Mouse (Mus musculus) midbrain, embryonic 15.5 days (tissue): ENCODE measurements around the gene Evc2. TPM values are rescaled to one million over a fixed set of nuclear protein-coding genes. Genes with fewer than 3 reads are reported as not detected.

Experiments used
- ATAC-seq: fragments of 200-750 bp; cut with Nextera tagmentation; replicated peaks from 2 replicates; pipeline ENCODE4 v1.8.0; 2017; ENCODE audit warnings: moderate TSS enrichment
- H3K27ac ChIP-seq: fragments of 300-500 bp; sonication (generic); 2 replicates; pipeline ENCODE4 v1.5.1; 2015; ENCODE audit warnings: mild to moderate bottlenecking, inconsistent platforms
- H3K27me3 ChIP-seq: fragments of 300-500 bp; sonication (generic); replicated peaks from 2 replicates; pipeline ENCODE4 v1.6.1; 2015; ENCODE audit warnings: inconsistent platforms
- H3K36me3 ChIP-seq: fragments of 300-500 bp; sonication (generic); replicated peaks from 2 replicates; pipeline ENCODE4 v1.6.1; 2015; ENCODE audit warnings: inconsistent platforms
- H3K4me1 ChIP-seq: fragments of 300-500 bp; sonication (generic); 2 replicates; pipeline ENCODE4 v1.6.1; 2015; ENCODE audit warnings: inconsistent platforms
- H3K4me2 ChIP-seq: fragments of 300-500 bp; sonication (generic); 2 replicates; pipeline ENCODE4 v1.6.1; 2015; ENCODE audit warnings: inconsistent platforms, mild to moderate bottlenecking, moderate library complexity
- H3K4me3 ChIP-seq: fragments of 300-500 bp; sonication (generic); 2 replicates; pipeline ENCODE4 v1.5.1; 2015; ENCODE audit warnings: mild to moderate bottlenecking, inconsistent platforms
- H3K9ac ChIP-seq: fragments of 300-500 bp; sonication (generic); 2 replicates; pipeline ENCODE4 v1.6.1; 2015; ENCODE audit warnings: mild to moderate bottlenecking, inconsistent platforms
- H3K9me3 ChIP-seq: fragments of 300-500 bp; sonication (generic); 2 replicates; pipeline ENCODE4 v1.6.1; 2016; ENCODE audit warnings: inconsistent platforms
- WGBS: fragments of 180-500 bp; shearing (Covaris S2); methylation state at CpG from one replicate; pipeline ENCODE4 v1.1.7; 2015; ENCODE audit warnings: mixed read lengths; 5-methylcytosine and 5-hydroxymethylcytosine counted together
- polyA plus RNA-seq: library from polyadenylated mRNA; unstranded; fragments of >200 nt; fragmentation: Nextera tagmentation; extraction: Ambion mirVana; gene quantifications from 2 replicates; pipeline ENCODE4 v1.2.1, GENCODE M21; 2015

Gene Evc2
- polyA plus RNA-seq, 1 experiment from 2014 or later = 5.5 TPM

- Histone ChIP-seq H3K9me3 (no peaks in the 10 kb centered on the region), H3K27ac (no peak overlapping the region), H3K4me3 (no peak overlapping the region), H3K4me2 (no peak overlapping the region), H3K27me3 (no peaks in the 10 kb centered on the region), H3K9ac (no peak overlapping the region), H3K4me1 (no peaks in the 10 kb centered on the region), H3K36me3 (no peaks in the 10 kb centered on the region)
- ATAC-seq = no peak
- whole genome bisulfite sequencing = 71% methylated on average over 7 of the region's 7 CpGs
Measured at GRCm38 (mm10) chr5:37377376-37377775, 39.1 kb downstream of the Evc2 start.

DNA sequence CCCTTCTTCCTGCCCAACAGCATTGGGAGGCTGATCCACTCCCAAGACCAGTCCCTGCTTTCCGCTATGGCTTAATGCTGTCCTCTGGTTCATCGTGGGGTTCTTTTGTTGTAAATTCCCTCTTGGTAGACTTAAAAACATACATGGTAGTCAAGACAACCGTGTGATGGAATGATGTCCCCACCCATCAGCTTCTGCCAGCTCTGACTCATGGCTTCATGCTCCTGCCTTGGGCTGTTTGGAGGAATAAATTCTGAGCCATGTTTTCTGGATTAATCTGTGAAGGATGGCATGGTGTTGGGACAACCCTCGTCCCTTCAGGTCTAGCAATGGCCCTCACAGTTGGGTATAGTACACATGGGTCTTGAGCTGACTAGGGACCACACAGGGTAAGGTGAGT lies 42.3 kb downstream of the Evc2 start:
- no peak overlapping the region for H3K9ac ChIP-seq
- H3K9me3 ChIP-seq = no peaks in the 10 kb centered on the region
- no peaks in the 10 kb centered on the region for H3K36me3 ChIP-seq
- H3K27me3 ChIP-seq = no peaks in the 10 kb centered on the region
- H3K27ac ChIP-seq = no peak overlapping the region; the same call in 1 of the 2 replicates
- no peak for ATAC-seq
- no peaks in the 10 kb centered on the region for H3K4me1 ChIP-seq
- 75% methylated on average over 4 of the region's 4 CpGs for WGBS
- no peak overlapping the region for H3K4me3 ChIP-seq
- no peak overlapping the region for H3K4me2 ChIP-seq

GRCm38 (mm10) chr5:37383570-37383969 lies 45.3 kb downstream of the Evc2 start:
- Histone ChIP-seq H3K36me3 (no peaks in the 10 kb centered on the region), H3K4me2 (no peak overlapping the region), H3K9me3 (no peaks in the 10 kb centered on the region), H3K27me3 (no peaks in the 10 kb centered on the region), H3K27ac (no peak overlapping the region), H3K4me3 (no peak overlapping the region), H3K4me1 (no peaks in the 10 kb centered on the region), H3K9ac (no peak overlapping the region)
- WGBS = 85% methylated on average over 3 of the region's 3 CpGs
- no peak for ATAC-seq

DNA sequence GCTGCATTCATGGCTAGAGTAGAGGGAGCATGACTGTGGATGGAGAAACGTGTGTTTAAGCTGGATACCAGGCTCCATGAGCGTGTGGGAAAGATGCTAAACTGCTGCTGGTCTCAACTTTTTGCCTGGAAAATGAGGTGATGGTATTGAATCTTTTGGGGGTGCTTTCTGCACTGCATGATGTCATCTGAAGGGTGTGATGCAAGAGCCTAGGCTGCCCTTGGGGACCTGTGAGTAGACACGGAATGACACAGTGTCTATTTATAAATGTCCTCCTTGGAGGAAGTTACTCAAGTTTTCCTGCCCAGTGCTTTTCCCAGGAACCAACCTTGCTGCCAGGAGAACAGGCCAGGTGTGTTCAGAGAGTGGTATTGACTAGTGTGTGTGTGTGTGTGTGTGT lies 50.3 kb downstream of the Evc2 start:
- Histone ChIP-seq H3K4me2 (no peak overlapping the region), H3K27ac (no peak overlapping the region), H3K36me3 (no peaks in the 10 kb centered on the region), H3K27me3 (no peaks in the 10 kb centered on the region), H3K4me1 (no peaks in the 10 kb centered on the region), H3K4me3 (no peak overlapping the region), H3K9ac (no peak overlapping the region), H3K9me3 (no peaks in the 10 kb centered on the region)
- WGBS = 91% methylated on average over 3 of the region's 3 CpGs
- ATAC-seq = no peak

GRCm38 (mm10) chr5:37389808-37390495 lies 51.7 kb downstream of the Evc2 start:
- no peak for ATAC-seq
- Histone ChIP-seq H3K4me3 (no peak overlapping the region), H3K4me1 (0 out of 2 replicates have a peak, but pooled peaks cover 1% of the 10 kb centered on the region), H3K4me2 (no peak overlapping the region), H3K27ac (no peak overlapping the region), H3K9ac (no peak overlapping the region), H3K9me3 (no peaks in the 10 kb centered on the region), H3K36me3 (no peaks in the 10 kb centered on the region), H3K27me3 (no peaks in the 10 kb centered on the region)
- 76% methylated on average over 13 of the region's 13 CpGs for WGBS

DNA sequence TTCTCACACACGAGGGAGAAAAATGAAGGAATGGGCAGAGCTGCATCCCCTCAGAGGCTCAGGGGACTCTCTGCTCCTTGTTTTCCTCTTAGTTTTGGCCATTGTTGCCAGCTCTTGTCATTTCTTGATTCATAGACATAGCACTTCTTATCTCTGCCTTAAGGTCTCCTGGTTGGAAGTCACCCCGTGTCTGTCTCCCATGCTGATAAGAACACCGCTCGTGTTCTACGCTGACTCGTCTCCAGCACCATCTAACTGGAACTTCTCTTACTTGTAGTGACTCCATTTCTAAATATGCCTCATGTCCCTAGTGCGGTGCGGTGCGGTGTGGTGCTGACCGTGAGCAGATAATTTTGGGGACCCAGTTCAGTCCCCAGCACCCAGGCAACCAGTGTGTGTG lies 52.6 kb downstream of the Evc2 start:
- H3K4me1 ChIP-seq = peaks cover 10% of the 10 kb centered on the region; the same call in 1 of the 2 replicates
- no peak overlapping the region for H3K4me2 ChIP-seq
- no peaks in the 10 kb centered on the region for H3K9me3 ChIP-seq
- no peak overlapping the region for H3K9ac ChIP-seq
- no peak overlapping the region for H3K27ac ChIP-seq
- no peak overlapping the region for H3K4me3 ChIP-seq
- no peak for ATAC-seq
- H3K36me3 ChIP-seq = no peaks in the 10 kb centered on the region
- WGBS = 94% methylated on average over 10 of the region's 10 CpGs
- no peaks in the 10 kb centered on the region for H3K27me3 ChIP-seq

DNA sequence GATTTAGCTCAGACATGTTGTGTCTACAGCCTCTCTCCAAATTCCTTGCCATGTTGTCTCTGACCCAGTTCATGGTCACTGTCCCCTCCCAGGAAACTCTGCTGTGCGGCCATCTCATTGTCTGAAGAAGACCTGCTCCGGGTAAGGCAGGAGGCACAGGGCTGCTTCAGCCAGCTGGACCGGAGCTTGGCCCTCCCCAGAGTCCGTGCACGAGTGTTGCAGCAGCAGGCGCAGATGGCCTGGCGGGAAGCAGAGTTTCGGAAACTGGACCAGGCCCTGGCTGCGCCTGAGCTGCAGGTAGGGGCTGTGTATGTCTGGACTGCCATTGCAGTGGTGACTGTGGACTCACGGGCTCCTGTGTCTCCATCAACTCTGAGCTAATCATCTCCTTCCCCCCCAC lies 53.6 kb downstream of the Evc2 start:
- 88% methylated on average over 10 of the region's 10 CpGs for WGBS
- Histone ChIP-seq H3K4me1 (peaks cover 10% of the 10 kb centered on the region; the same call in 1 of the 2 replicates), H3K36me3 (no peaks in the 10 kb centered on the region)

DNA sequence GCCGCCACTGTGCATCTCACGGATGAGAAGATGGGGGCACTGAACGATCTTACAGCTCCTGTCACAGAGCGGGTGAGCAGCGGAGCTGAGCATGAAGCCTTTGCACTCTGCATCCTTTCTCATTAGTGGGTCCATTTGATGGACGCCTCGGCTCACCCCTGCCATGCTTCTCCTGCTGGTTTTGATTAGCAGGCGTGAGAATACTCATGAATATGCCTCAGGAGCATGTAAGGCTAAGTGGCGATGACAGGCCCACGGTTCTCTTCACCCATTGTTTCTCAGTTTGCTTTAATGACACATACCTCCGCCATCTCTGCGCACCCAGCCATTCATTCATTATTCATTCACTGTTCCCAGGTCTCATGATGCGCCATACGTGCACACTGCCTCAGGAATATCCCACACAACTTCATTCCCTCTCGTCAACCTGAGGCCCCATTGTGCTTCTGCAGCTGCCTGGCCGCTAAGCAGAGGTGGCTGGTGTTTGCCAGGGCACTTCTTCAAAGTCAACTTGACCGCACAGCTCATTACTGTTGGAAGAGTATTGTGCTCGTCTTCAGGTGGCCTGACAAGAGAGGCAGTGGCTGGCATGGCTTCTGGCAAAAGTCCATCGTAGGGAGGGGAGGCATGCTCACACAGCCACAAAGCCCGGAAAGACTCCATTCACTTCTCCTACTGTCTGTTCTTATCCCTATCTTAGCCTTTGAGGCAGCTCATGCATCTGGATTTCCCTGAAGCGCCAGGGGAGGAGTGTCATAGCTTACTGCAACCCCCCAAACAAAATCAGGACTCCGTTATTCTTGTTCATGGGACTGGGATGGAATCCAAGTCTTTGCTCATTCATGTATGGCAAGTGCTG lies 57.1 kb downstream of the Evc2 start:
- Histone ChIP-seq H3K9ac (no peak overlapping the region), H3K4me3 (no peak overlapping the region), H3K27ac (peak overlapping the region; percentile 45; the same call in 1 of the 2 replicates), H3K36me3 (no peaks in the 10 kb centered on the region), H3K27me3 (no peaks in the 10 kb centered on the region), H3K4me2 (no peak overlapping the region), H3K4me1 (peaks cover 10% of the 10 kb centered on the region; the same call in 1 of the 2 replicates), H3K9me3 (no peaks in the 10 kb centered on the region)
- 36% methylated on average over 22 of the region's 22 CpGs for WGBS
- peak; percentile 88 for ATAC-seq

More for the DNA sequence above, 53.6 kb downstream of the Evc2 start:
- Histone ChIP-seq H3K4me3 (no peak overlapping the region), H3K27ac (no peak overlapping the region), H3K9ac (no peak overlapping the region), H3K27me3 (no peaks in the 10 kb centered on the region), H3K4me2 (no peak overlapping the region), H3K9me3 (no peaks in the 10 kb centered on the region)
- no peak for ATAC-seq

DNA sequence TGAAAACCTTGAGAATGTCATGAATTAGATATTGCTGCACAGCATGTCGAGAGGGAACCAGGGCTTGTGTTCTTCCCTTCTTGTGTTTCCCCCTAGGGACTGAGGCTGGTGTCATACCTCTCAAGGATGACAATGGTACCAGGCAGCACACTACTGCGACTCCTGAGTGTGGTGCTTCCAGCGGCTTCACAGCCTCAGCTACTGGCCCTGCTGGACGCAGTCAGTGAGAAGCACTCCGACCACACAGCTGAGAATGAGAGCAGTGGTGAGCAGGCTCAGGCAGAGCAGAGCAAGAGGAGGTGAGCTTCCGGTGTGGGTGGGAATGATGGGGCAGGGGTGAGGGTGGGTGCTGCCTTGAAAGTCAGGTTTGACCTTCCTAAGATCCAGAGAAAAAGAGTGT lies 80.7 kb downstream of the Evc2 start:
- ATAC-seq = peak; percentile 45
- 76% methylated on average over 6 of the region's 6 CpGs for WGBS
- H3K27me3 ChIP-seq = no peaks in the 10 kb centered on the region
- H3K27ac ChIP-seq = 0 out of 2 replicates have a peak overlapping the region, but pooled peaks have one; percentile 22
- no peaks in the 10 kb centered on the region for H3K36me3 ChIP-seq
- H3K9me3 ChIP-seq = no peaks in the 10 kb centered on the region
- H3K4me3 ChIP-seq = no peak overlapping the region
- no peak overlapping the region for H3K9ac ChIP-seq
- H3K4me1 ChIP-seq = 0 out of 2 replicates have a peak, but pooled peaks cover 3% of the 10 kb centered on the region
- H3K4me2 ChIP-seq = no peak overlapping the region

GRCm38 (mm10) chr5:37427210-37427609 lies 88.9 kb downstream of the Evc2 start:
- no peaks in the 10 kb centered on the region for H3K27me3 ChIP-seq
- H3K9me3 ChIP-seq = no peaks in the 10 kb centered on the region
- no peak overlapping the region for H3K9ac ChIP-seq
- no peaks in the 10 kb centered on the region for H3K4me1 ChIP-seq
- no peak for ATAC-seq
- no peaks in the 10 kb centered on the region for H3K36me3 ChIP-seq
- H3K4me2 ChIP-seq = no peak overlapping the region
- H3K27ac ChIP-seq = no peak overlapping the region
- no peak overlapping the region for H3K4me3 ChIP-seq

DNA sequence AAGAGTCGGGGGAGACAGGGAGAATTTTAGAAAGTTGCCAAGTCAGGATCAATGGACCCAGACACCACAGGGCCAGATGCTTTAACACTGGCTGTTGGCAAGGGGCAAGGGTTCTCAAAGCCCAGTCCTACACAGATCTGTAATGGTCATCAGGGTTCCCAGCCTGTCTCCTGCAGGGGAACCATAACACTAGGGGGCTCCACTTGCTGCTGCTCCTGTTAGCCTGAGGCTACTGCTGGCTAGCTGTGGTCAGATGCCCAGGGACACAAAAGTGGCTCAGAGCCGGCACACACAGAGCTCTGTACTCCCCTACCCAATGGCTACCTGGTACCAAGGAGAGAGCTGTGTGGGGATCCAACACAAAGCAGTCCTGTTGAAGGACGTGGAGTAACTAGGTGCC lies 97.1 kb downstream of the Evc2 start:
- H3K36me3 ChIP-seq = no peaks in the 10 kb centered on the region
- no peak overlapping the region for H3K9ac ChIP-seq
- H3K4me1 ChIP-seq = no peaks in the 10 kb centered on the region
- WGBS = 69% methylated on average over 3 of the region's 3 CpGs
- no peak overlapping the region for H3K27ac ChIP-seq
- no peak for ATAC-seq
- no peak overlapping the region for H3K4me3 ChIP-seq
- no peaks in the 10 kb centered on the region for H3K9me3 ChIP-seq
- H3K4me2 ChIP-seq = no peak overlapping the region
- no peaks in the 10 kb centered on the region for H3K27me3 ChIP-seq

DNA sequence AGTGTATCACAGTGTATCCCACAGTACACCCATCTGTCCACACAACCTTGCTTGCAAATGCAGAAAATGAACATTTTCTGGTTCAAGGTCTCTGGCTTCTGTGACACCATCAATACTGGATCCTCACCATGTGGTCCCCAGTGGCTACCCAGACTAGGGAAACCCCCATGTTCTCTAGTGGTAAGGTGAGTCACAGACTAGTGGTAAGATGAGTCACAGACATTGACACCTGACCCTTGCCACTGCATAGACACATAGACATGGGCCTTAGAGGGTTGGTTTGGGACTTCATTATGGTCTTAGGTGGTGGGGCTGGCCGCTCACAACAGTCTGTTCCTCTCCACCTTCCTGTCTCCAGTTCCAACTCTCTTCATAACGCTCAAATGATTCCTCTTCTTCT lies 104.5 kb downstream of the Evc2 start:
- H3K9me3 ChIP-seq = no peaks in the 10 kb centered on the region
- no peak for ATAC-seq
- H3K27me3 ChIP-seq = no peaks in the 10 kb centered on the region
- 78% methylated on average over 2 of the region's 2 CpGs for WGBS
- no peaks in the 10 kb centered on the region for H3K36me3 ChIP-seq
- H3K9ac ChIP-seq = no peak overlapping the region
- no peak overlapping the region for H3K27ac ChIP-seq
- no peaks in the 10 kb centered on the region for H3K4me1 ChIP-seq
- no peak overlapping the region for H3K4me2 ChIP-seq
- no peak overlapping the region for H3K4me3 ChIP-seq
